Mouse (Mus musculus) forebrain, embryonic 13.5 days (tissue): Measurements from ENCODE around the gene Gm47995. TPM values are rescaled to one million over a fixed set of nuclear protein-coding genes. Genes with fewer than 3 reads are reported as not detected.
A peak's percentile ranks its signal among the peaks of the same experiment; 100 is the strongest.
"Not testable (repeated sequence)": the region's sequence is repeated elsewhere in the genome, so short reads cannot be mapped to it uniquely, and the experiment has no call there.

Experiments used
- ATAC-seq: fragments of 200-750 bp; cut with Nextera tagmentation; 2 replicates; pipeline ENCODE4 v1.8.0; 2017
- H3K27ac ChIP-seq: fragments of 300-500 bp; sonication (generic); 2 replicates; pipeline ENCODE4 v1.5.1; 2015; ENCODE audit warnings: inconsistent platforms, mild to moderate bottlenecking, moderate library complexity
- H3K27me3 ChIP-seq: fragments of 300-500 bp; sonication (generic); 2 replicates; pipeline ENCODE4 v1.6.1; 2015; ENCODE audit warnings: mild to moderate bottlenecking, inconsistent platforms
- H3K36me3 ChIP-seq: fragments of 300-500 bp; sonication (generic); 2 replicates; pipeline ENCODE4 v1.6.1; 2015; ENCODE audit warnings: mild to moderate bottlenecking, inconsistent platforms; ENCODE audit not compliant: poor library complexity, severe bottlenecking
- H3K4me1 ChIP-seq: fragments of 300-500 bp; sonication (generic); 2 replicates; pipeline ENCODE4 v1.6.1; 2015; ENCODE audit warnings: inconsistent platforms
- H3K4me2 ChIP-seq: fragments of 300-500 bp; sonication (generic); 2 replicates; pipeline ENCODE4 v1.6.1; 2015; ENCODE audit warnings: inconsistent platforms, mild to moderate bottlenecking, moderate library complexity
- H3K4me3 ChIP-seq: fragments of 300-500 bp; sonication (generic); 2 replicates; pipeline ENCODE4 v1.5.1; 2015; ENCODE audit warnings: mild to moderate bottlenecking, inconsistent platforms
- H3K9ac ChIP-seq: fragments of 300-500 bp; sonication (generic); 2 replicates; pipeline ENCODE4 v1.6.1; 2015; ENCODE audit warnings: mild to moderate bottlenecking, inconsistent platforms
- H3K9me3 ChIP-seq: fragments of 300-500 bp; sonication (generic); replicated peaks from 2 replicates; pipeline ENCODE4 v1.6.1; 2016; ENCODE audit warnings: inconsistent platforms
- WGBS: fragments of 180-500 bp; shearing (Covaris S2); methylation state at CpG from one replicate; pipeline ENCODE4 v1.1.7; 2015; 5-methylcytosine and 5-hydroxymethylcytosine counted together
- polyA plus RNA-seq: library from polyadenylated mRNA; unstranded; fragments of >200 nt; fragmentation: Nextera tagmentation; extraction: Ambion mirVana; gene quantifications from 2 replicates; pipeline ENCODE4 v1.2.1, GENCODE M21; 2015

Gene Gm47995
- polyA plus RNA-seq, 1 experiment from 2014 or later: not detected

- H3K9me3 ChIP-seq, H3K4me1 ChIP-seq, H3K36me3 ChIP-seq, H3K9ac ChIP-seq, H3K4me3 ChIP-seq, ATAC-seq, H3K27me3 ChIP-seq, H3K4me2 ChIP-seq, H3K27ac ChIP-seq: not testable (repeated sequence)
- 97% methylated on average over 15 of the region's 15 CpGs for WGBS
These were observed 5.5 kb upstream of the Gm47995 start for GRCm38 (mm10) chr1:151192739-151193138.

- H3K9ac ChIP-seq: not testable (repeated sequence)
- 48% methylated on average over 4 of the region's 4 CpGs for WGBS
These were observed 2.3 kb upstream of the Gm47995 start for GRCm38 (mm10) chr1:151195986-151196385.

GRCm38 (mm10) chr1:151196690-151197089 is 1.6 kb upstream of the Gm47995 start:
- not testable (repeated sequence) for H3K4me3 ChIP-seq, H3K27me3 ChIP-seq, ATAC-seq, H3K4me2 ChIP-seq, H3K9me3 ChIP-seq, H3K9ac ChIP-seq, H3K4me1 ChIP-seq, H3K27ac ChIP-seq, H3K36me3 ChIP-seq
- WGBS: 83% methylated on average over 3 of the region's 3 CpGs

More at GRCm38 (mm10) chr1:151195986-151196385, 2.3 kb upstream of the Gm47995 start:
- ATAC-seq, H3K4me2 ChIP-seq, H3K9me3 ChIP-seq, H3K27ac ChIP-seq, H3K4me1 ChIP-seq, H3K36me3 ChIP-seq, H3K4me3 ChIP-seq, H3K27me3 ChIP-seq: not testable (repeated sequence)

DNA sequence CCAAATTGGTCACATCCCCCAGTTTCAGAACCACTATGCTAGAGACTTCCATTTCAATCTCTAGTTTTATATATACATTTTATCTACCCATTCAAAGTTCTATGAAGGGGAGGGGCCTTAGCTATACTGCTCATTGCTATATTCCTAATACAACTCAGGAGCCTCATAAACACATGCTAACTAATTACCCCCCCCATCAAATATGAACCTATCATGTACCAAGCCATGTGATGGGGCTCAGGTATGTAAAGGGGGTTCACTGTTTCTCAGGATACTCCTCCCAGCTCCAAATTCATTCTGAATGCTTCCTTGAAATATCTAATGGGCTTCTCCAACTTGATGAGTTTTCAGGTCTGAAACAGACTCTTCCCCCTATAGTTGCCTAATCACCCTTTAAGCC is 2.4 kb downstream of the Gm47995 start:
- not testable (repeated sequence) for H3K36me3 ChIP-seq, H3K4me3 ChIP-seq, H3K9ac ChIP-seq, H3K4me1 ChIP-seq, H3K9me3 ChIP-seq, H3K27me3 ChIP-seq, H3K4me2 ChIP-seq, H3K27ac ChIP-seq
- ATAC-seq: 0 out of 2 replicates have a peak, but pooled peaks have one; percentile 27

DNA sequence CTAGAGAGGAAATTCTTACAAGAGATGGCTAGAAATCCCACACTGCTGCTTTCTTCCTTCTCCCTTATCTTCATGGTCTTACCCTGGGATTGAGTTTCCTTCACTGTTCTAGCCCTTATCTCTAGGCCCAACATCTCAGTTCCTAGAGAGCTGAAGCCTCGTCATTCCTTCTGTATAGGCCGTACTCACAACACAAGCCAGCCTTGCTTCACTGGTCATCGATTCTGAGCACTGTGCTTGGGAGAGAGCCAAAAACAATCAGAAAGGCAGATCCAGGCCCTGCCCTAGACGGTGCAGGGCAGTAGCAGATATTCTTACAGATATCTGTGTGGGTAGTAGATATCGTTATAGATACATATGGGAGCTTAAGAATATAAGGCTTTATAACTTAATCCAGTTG is 4.5 kb downstream of the Gm47995 start:
- 83% methylated on average over 4 of the region's 5 CpGs for WGBS
- not testable (repeated sequence) for H3K9me3 ChIP-seq, H3K36me3 ChIP-seq, H3K4me2 ChIP-seq, H3K4me1 ChIP-seq, H3K27ac ChIP-seq, ATAC-seq, H3K9ac ChIP-seq, H3K27me3 ChIP-seq, H3K4me3 ChIP-seq

GRCm38 (mm10) chr1:151203818-151204217 is 5.6 kb downstream of the Gm47995 start, which contains the start of gene 3110040M04Rik:
3110040M04Rik (plus strand) TSS chr1:151204121.
- H3K36me3 ChIP-seq, H3K27me3 ChIP-seq, H3K4me3 ChIP-seq, H3K4me2 ChIP-seq, H3K9me3 ChIP-seq, H3K27ac ChIP-seq, H3K4me1 ChIP-seq, H3K9ac ChIP-seq, ATAC-seq: not testable (repeated sequence)
- WGBS: no CpG with 5 or more reads among the region's 6 CpGs

GRCm38 (mm10) chr1:151208493-151208892 is 10.2 kb downstream of the Gm47995 start:
- ATAC-seq: peak; percentile 70; the same call in 1 of the 2 replicates
- H3K4me2 ChIP-seq, H3K36me3 ChIP-seq, H3K9me3 ChIP-seq, H3K9ac ChIP-seq, H3K27ac ChIP-seq, H3K4me1 ChIP-seq, H3K27me3 ChIP-seq, H3K4me3 ChIP-seq: not testable (repeated sequence)
- WGBS: 78% methylated on average over 4 of the region's 5 CpGs

- H3K4me2 ChIP-seq, H3K36me3 ChIP-seq, ATAC-seq, H3K27me3 ChIP-seq, H3K27ac ChIP-seq, H3K9ac ChIP-seq, H3K4me1 ChIP-seq, H3K9me3 ChIP-seq, H3K4me3 ChIP-seq: not testable (repeated sequence)
These were observed 10.7 kb downstream of the Gm47995 start for GRCm38 (mm10) chr1:151208944-151209343.

- not testable (repeated sequence) for H3K4me1 ChIP-seq
- WGBS: 94% methylated on average over 6 of the region's 8 CpGs
These were observed 11.6 kb downstream of the Gm47995 start, which contains the start of gene Gm47996 for GRCm38 (mm10) chr1:151209824-151210355. Gm47996 (plus strand) TSS chr1:151210131.

DNA sequence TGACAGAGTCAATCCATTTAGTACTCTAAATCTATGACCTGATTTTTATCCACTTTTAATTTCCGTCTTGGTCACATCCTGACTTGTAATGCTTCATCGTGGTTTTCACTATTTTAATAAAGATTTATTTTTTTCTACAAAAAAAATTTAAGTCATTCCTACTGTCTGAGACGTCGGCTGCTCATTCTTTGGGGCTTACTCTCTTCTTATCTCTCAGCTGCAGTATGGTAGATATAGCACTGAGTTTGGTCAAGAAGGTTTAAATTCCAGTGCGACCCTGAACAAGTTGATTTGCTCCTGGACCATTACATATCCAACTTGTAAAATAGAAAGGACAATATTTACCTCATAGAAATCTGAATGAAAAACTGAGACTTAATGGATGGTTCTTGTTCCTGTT is 13.4 kb downstream of the Gm47995 start:
- not testable (repeated sequence) for H3K4me3 ChIP-seq, H3K9me3 ChIP-seq, H3K4me2 ChIP-seq, H3K36me3 ChIP-seq, H3K27me3 ChIP-seq, H3K9ac ChIP-seq, H3K4me1 ChIP-seq, ATAC-seq, H3K27ac ChIP-seq
- 95% methylated on average over 5 of the region's 5 CpGs for WGBS

More at GRCm38 (mm10) chr1:151209824-151210355, 11.6 kb downstream of the Gm47995 start, which contains the start of gene Gm47996:
- not testable (repeated sequence) for H3K9ac ChIP-seq, H3K27ac ChIP-seq, H3K4me2 ChIP-seq, H3K36me3 ChIP-seq, H3K9me3 ChIP-seq, ATAC-seq, H3K4me3 ChIP-seq, H3K27me3 ChIP-seq

- Histone ChIP-seq H3K9ac (no peak overlapping the region), H3K9me3 (no peaks in the 10 kb centered on the region), H3K27ac (no peak overlapping the region), H3K27me3 (no peaks in the 10 kb centered on the region), H3K4me2 (no peak overlapping the region), H3K4me3 (no peak overlapping the region), H3K36me3 (no peaks in the 10 kb centered on the region), H3K4me1 (no peaks in the 10 kb centered on the region; the same call in 1 of the 2 replicates)
- no peak for ATAC-seq
- 78% methylated on average over 2 of the region's 2 CpGs for whole genome bisulfite sequencing
These were observed 16.6 kb downstream of the Gm47995 start for GRCm38 (mm10) chr1:151214862-151215261.

DNA sequence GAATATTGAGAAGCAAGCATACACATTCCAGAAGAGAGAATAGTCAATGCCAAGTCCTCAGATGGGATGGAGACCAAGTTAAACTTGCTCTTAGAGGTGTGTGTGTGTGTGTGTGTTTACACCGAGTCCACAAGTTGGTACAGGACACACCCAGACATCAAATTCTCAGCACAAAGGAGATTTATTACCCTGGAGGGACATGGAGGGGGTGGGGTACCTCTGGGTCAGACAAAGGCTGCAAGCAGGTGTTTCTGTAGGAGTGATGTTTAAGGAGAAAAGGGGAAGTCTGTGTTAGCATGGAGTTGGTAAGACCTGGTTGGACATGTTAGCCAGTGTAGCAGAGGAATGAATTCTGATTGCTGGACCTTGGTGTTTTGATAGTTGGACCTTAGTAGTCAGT is 17.7 kb downstream of the Gm47995 start:
- Histone ChIP-seq H3K9me3 (no peaks in the 10 kb centered on the region), H3K4me3 (no peak overlapping the region), H3K9ac (no peak overlapping the region), H3K27ac (no peak overlapping the region), H3K36me3 (no peaks in the 10 kb centered on the region), H3K4me1 (no peaks in the 10 kb centered on the region; the same call in 1 of the 2 replicates), H3K4me2 (no peak overlapping the region), H3K27me3 (no peaks in the 10 kb centered on the region)
- ATAC-seq: no peak
- WGBS: 83% methylated on average over 1 of the region's 1 CpGs

DNA sequence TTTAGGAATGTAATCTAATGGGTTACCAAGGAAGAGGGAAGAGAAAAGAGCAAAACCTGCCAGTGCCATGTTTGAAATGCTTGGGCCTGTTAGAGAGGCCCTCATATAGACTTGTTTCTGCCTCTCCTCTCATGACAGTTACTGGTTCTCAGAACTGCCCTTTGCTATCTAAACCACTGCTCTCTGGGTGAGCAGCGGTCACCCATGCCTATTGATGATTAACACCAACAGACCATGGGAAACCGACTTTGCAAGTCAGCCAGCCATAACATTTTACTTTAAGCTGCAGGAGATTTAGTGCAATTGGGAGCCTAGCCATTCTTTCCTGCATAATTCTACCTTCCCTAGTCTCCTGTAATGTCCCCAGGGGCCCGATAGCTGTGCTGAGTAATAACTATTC is 18.2 kb downstream of the Gm47995 start:
- Histone ChIP-seq H3K4me2 (no peak overlapping the region), H3K27ac (no peak overlapping the region), H3K4me1 (no peaks in the 10 kb centered on the region; the same call in 1 of the 2 replicates), H3K9ac (no peak overlapping the region), H3K9me3 (no peaks in the 10 kb centered on the region), H3K36me3 (no peaks in the 10 kb centered on the region), H3K4me3 (no peak overlapping the region), H3K27me3 (no peaks in the 10 kb centered on the region)
- 73% methylated on average over 3 of the region's 3 CpGs for WGBS
- no peak for ATAC-seq
